Mouse (Mus musculus) midbrain, postnatal 0 days (tissue): ENCODE data around the gene Akt3. TPM values are rescaled to one million over a fixed set of nuclear protein-coding genes. Genes with fewer than 3 reads are reported as not detected.

Source experiments
- ATAC-seq: fragments of 200-750 bp; cut with Nextera tagmentation; 2 replicates; pipeline ENCODE4 v1.8.0; 2017; ENCODE audit warnings: moderate number of reproducible peaks, mild to moderate bottlenecking, moderate TSS enrichment, moderate library complexity; ENCODE audit not compliant: low FRiP score
- DNase-seq: peaks from one replicate; pipeline ENCODE4 v3.0.0-alpha.2; 2015; ENCODE audit warnings: low spot score
- H3K27ac ChIP-seq: fragments of 300-500 bp; sonication (generic); 2 replicates; pipeline ENCODE4 v1.5.1; 2014; ENCODE audit warnings: low read depth, mild to moderate bottlenecking, low read length, mixed read lengths
- H3K27me3 ChIP-seq: fragments of 300-500 bp; sonication (generic); 2 replicates; pipeline ENCODE4 v1.6.1; 2014; ENCODE audit warnings: low read length, control low read depth, mixed read lengths; ENCODE audit not compliant: insufficient read depth
- H3K36me3 ChIP-seq: fragments of 300-500 bp; sonication (generic); 2 replicates; pipeline ENCODE4 v1.6.1; 2014; ENCODE audit warnings: low read length, control low read depth, mixed read lengths; ENCODE audit not compliant: insufficient read depth
- H3K4me1 ChIP-seq: fragments of 300-500 bp; sonication (generic); 2 replicates; pipeline ENCODE4 v1.6.1; 2014; ENCODE audit warnings: mild to moderate bottlenecking, control low read depth, antibody characterized with exemption, low read length, mixed read lengths; ENCODE audit not compliant: insufficient read depth
- H3K4me2 ChIP-seq: fragments of 300-500 bp; sonication (generic); 2 replicates; pipeline ENCODE4 v1.6.1; 2014; ENCODE audit warnings: low read depth, mild to moderate bottlenecking, low read length, mixed read lengths; ENCODE audit not compliant: poor library complexity, severe bottlenecking
- H3K4me3 ChIP-seq: fragments of 300-500 bp; sonication (generic); 2 replicates; pipeline ENCODE4 v1.5.1; 2014; ENCODE audit warnings: low read depth, mild to moderate bottlenecking, low read length, moderate library complexity
- H3K9ac ChIP-seq: fragments of 300-500 bp; sonication (generic); replicated peaks from 2 replicates; pipeline ENCODE4 v1.6.1; 2014; ENCODE audit warnings: mild to moderate bottlenecking, low read length, moderate library complexity, mixed read lengths; ENCODE audit not compliant: poor library complexity, severe bottlenecking
- H3K9me3 ChIP-seq: fragments of 300-500 bp; sonication (generic); 2 replicates; pipeline ENCODE4 v1.6.1; 2016; ENCODE audit warnings: low read length, control low read depth
- CTCF ChIP-seq: IDR thresholded peaks from 2 replicates; pipeline ENCODE4 v1.5.1; 2016; ENCODE audit warnings: antibody characterized with exemption, mild to moderate bottlenecking
- WGBS: fragments of 180-500 bp; shearing (Covaris S2); extraction: QIAGEN DNeasy Blood & Tissue Kit; methylation state at CpG from one replicate; pipeline ENCODE4 v1.1.7; 2014; 5-methylcytosine and 5-hydroxymethylcytosine counted together
- polyA plus RNA-seq: library from polyadenylated mRNA; unstranded; fragments of >200 nt; fragmentation: Nextera tagmentation; extraction: Ambion mirVana; gene quantifications from 2 replicates; pipeline ENCODE4 v1.2.1, GENCODE M21; 2015
- total RNA-seq: library from RNA; depleted of rRNA; stranded (reverse); fragments of >200 nt; gene quantifications from 2 replicates; pipeline ENCODE4 v1.2.3, GENCODE M21; 2014

Akt3 gene
- total and polyA plus RNA-seq, 2 experiments from 2014 or later, result 14.5 to 92.6 TPM

- Histone ChIP-seq H3K9me3 (no peaks in the 10 kb centered on the region), H3K27ac (no peak overlapping the region; the same call in 1 of the 2 replicates), H3K36me3 (no peaks in the 10 kb centered on the region), H3K4me2 (peak overlapping the region; percentile 41), H3K27me3 (no peaks in the 10 kb centered on the region), H3K4me3 (peak overlapping the region; percentile 12; the same call in 1 of the 2 replicates), H3K4me1 (no peaks in the 10 kb centered on the region), H3K9ac (no peak overlapping the region)
- ATAC-seq (peak; percentile 31; the same call in 1 of the 2 replicates), DNase-seq (peak; percentile 75)
- 15% methylated on average over 11 of the region's 11 CpGs for WGBS
- no peak for TF ChIP-seq CTCF
Observed at GRCm38 (mm10) chr1:177150344-177151021, 107.5 kb downstream of the Akt3 start.

DNA sequence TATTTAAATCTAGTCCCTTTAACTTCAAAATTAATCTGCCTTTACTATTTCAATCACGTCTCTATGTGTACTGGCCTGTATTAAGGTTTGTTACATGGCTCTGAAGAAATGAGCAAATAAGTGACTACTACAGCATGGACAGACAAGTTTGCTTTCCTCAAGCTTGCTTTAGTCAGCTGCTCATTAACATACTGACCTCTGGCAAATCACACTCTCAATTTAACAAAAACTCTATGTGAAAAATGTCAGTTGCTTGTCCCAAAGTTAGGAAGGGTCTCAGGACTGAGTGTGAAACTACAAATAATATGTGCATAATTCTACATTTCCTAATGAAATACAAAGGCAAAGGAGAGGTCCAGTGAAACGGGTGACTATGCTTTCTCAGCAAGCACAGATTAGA is 109.3 kb downstream of the Akt3 start:
- Histone ChIP-seq H3K36me3 (no peaks in the 10 kb centered on the region), H3K27me3 (no peaks in the 10 kb centered on the region), H3K4me2 (no peak overlapping the region), H3K27ac (no peak overlapping the region), H3K4me3 (no peak overlapping the region), H3K9ac (no peak overlapping the region), H3K9me3 (no peaks in the 10 kb centered on the region), H3K4me1 (no peaks in the 10 kb centered on the region)
- DNase-seq, result no peak
- WGBS, result 21% methylated on average over 2 of the region's 2 CpGs
- ATAC-seq, result no peak
- TF ChIP-seq CTCF, result no peak

DNA sequence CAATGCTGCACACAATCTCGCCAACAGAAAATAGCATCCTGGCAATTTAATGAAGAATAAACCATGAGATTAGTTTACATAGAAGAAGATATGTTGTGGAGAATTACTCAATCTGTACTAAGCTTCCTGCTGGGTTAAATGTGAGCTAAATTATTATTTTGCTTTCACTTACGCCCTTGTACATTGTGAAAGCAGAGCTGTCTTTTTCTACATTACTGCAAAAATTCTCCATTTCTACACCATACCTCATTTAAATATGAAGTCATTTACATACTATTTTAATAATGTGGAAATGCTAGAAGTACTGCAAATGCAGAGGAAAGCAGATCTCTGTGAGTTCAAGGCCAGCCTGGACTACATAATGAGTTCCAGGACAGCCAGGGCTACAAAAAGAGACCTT is 116.5 kb downstream of the Akt3 start:
- Histone ChIP-seq H3K9me3 (no peaks in the 10 kb centered on the region), H3K36me3 (no peaks in the 10 kb centered on the region), H3K4me2 (no peak overlapping the region), H3K4me3 (no peak overlapping the region), H3K9ac (no peak overlapping the region), H3K4me1 (no peaks in the 10 kb centered on the region), H3K27me3 (no peaks in the 10 kb centered on the region), H3K27ac (no peak overlapping the region)
- WGBS, result 87% methylated on average over 2 of the region's 2 CpGs
- no peak for DNase-seq
- no peak for TF ChIP-seq CTCF
- no peak for ATAC-seq

- Histone ChIP-seq H3K36me3 (no peaks in the 10 kb centered on the region), H3K27me3 (no peaks in the 10 kb centered on the region), H3K4me1 (no peaks in the 10 kb centered on the region), H3K4me3 (no peak overlapping the region), H3K4me2 (no peak overlapping the region), H3K27ac (no peak overlapping the region), H3K9me3 (no peaks in the 10 kb centered on the region), H3K9ac (no peak overlapping the region)
- ATAC-seq, result no peak
- no peak for TF ChIP-seq CTCF
- WGBS, result 82% methylated on average over 6 of the region's 6 CpGs
- DNase-seq, result no peak
Observed at GRCm38 (mm10) chr1:177139652-177140051, 118.4 kb downstream of the Akt3 start.

DNA sequence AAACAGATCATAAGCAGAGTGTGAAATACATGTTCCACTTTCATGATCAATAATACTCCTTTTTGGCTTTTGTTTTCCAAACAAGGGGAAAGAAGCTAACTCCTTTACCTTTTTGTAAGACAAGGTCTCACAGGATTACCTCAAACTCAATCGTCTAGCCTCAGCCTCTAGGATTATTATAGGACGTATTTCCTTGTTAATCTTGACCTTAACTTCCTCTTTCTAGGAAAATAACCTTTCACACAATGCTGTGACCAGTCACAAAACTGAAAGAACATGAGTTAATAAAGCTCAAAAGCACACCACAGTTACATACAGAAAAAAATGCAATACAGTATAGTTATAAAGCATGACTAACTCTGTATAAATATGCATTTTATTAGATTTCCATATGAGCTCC is 126.5 kb downstream of the Akt3 start:
- no peaks in the 10 kb centered on the region for H3K27me3 ChIP-seq
- H3K36me3 ChIP-seq, result no peaks in the 10 kb centered on the region
- no peak overlapping the region for H3K4me2 ChIP-seq
- no peak overlapping the region for H3K27ac ChIP-seq
- H3K4me3 ChIP-seq, result no peak overlapping the region
- H3K4me1 ChIP-seq, result no peaks in the 10 kb centered on the region
- ATAC-seq (no peak), DNase-seq (no peak)
- H3K9ac ChIP-seq, result no peak overlapping the region
- 66% methylated on average over 2 of the region's 2 CpGs for WGBS
- H3K9me3 ChIP-seq, result no peaks in the 10 kb centered on the region
- no peak for TF ChIP-seq CTCF

DNA sequence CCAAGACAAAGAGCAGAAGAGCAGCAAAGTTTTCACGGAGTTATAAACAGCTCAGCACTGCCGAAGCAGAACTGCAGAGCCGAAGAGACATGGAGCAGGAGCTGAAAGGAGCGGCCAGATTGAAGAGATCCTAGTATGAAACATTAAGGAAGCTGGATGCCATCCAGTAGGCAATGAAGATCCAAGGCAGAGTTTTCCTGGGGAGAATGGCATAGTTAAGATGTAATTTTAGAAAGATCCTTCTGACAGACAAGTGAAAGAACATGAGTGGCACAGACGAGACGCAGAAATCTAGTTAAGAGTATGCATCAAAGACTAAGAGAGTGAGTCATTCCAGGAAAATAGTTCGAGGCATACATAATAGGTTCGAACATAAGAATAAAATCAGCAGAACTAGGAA is 131.3 kb downstream of the Akt3 start:
- no peaks in the 10 kb centered on the region for H3K4me1 ChIP-seq
- no peak overlapping the region for H3K9ac ChIP-seq
- ATAC-seq (no peak), DNase-seq (peak; percentile 8)
- no peaks in the 10 kb centered on the region for H3K36me3 ChIP-seq
- 70% methylated on average over 8 of the region's 8 CpGs for WGBS
- H3K27ac ChIP-seq, result no peak overlapping the region
- H3K4me2 ChIP-seq, result no peak overlapping the region
- no peak overlapping the region for H3K4me3 ChIP-seq
- no peaks in the 10 kb centered on the region for H3K27me3 ChIP-seq
- no peaks in the 10 kb centered on the region for H3K9me3 ChIP-seq
- no peak for TF ChIP-seq CTCF
